Mouse (Mus musculus) neural tube, embryonic 11.5 days (tissue): Measurements from ENCODE around the gene Gata3. TPM values are rescaled to one million over a fixed set of nuclear protein-coding genes. Genes with fewer than 3 reads are reported as not detected.

Source experiments
- ATAC-seq: fragments of 200-750 bp; cut with Nextera tagmentation; 2 replicates; pipeline ENCODE4 v1.8.0; 2017; ENCODE audit warnings: moderate number of reproducible peaks, mild to moderate bottlenecking, moderate TSS enrichment, moderate library complexity; ENCODE audit not compliant: insufficient read depth, low FRiP score, low TSS enrichment
- DNase-seq: peaks from one replicate; pipeline ENCODE4 v3.0.0-alpha.2; 2015; ENCODE audit warnings: low spot score
- H3K27ac ChIP-seq: fragments of 300-500 bp; sonication (generic); 2 replicates; pipeline ENCODE4 v1.5.1; 2014; ENCODE audit warnings: low read depth, mild to moderate bottlenecking, low read length
- H3K27me3 ChIP-seq: fragments of 300-500 bp; sonication (generic); 2 replicates; pipeline ENCODE4 v1.6.1; 2014; ENCODE audit warnings: mild to moderate bottlenecking, low read length, mixed read lengths; ENCODE audit not compliant: control insufficient read depth, insufficient read depth
- H3K36me3 ChIP-seq: fragments of 300-500 bp; sonication (generic); 2 replicates; pipeline ENCODE4 v1.6.1; 2014; ENCODE audit warnings: mild to moderate bottlenecking, low read length, moderate library complexity, mixed read lengths; ENCODE audit not compliant: control insufficient read depth, insufficient read depth
- H3K4me1 ChIP-seq: fragments of 300-500 bp; sonication (generic); 2 replicates; pipeline ENCODE4 v1.6.1; 2014; ENCODE audit warnings: low read length, mixed read lengths; ENCODE audit not compliant: control insufficient read depth, insufficient read depth
- H3K4me2 ChIP-seq: fragments of 300-500 bp; sonication (generic); 2 replicates; pipeline ENCODE4 v1.6.1; 2014; ENCODE audit warnings: low read depth, mild to moderate bottlenecking, moderate library complexity
- H3K4me3 ChIP-seq: fragments of 300-500 bp; sonication (generic); 2 replicates; pipeline ENCODE4 v1.5.1; 2014; ENCODE audit warnings: low read depth, low read length
- H3K9ac ChIP-seq: fragments of 300-500 bp; sonication (generic); 2 replicates; pipeline ENCODE4 v1.6.1; 2014; ENCODE audit warnings: mild to moderate bottlenecking, low read length
- H3K9me3 ChIP-seq: fragments of 300-500 bp; sonication (generic); 2 replicates; pipeline ENCODE4 v1.6.1; 2016; ENCODE audit warnings: low read length; ENCODE audit not compliant: control insufficient read depth
- WGBS: fragments of 180-500 bp; shearing (Covaris S2); extraction: QIAGEN DNeasy Blood & Tissue Kit; methylation state at CpG from one replicate; pipeline ENCODE4 v1.1.7; 2014; 5-methylcytosine and 5-hydroxymethylcytosine counted together
- polyA plus RNA-seq: library from polyadenylated mRNA; unstranded; fragments of >200 nt; fragmentation: Nextera tagmentation; extraction: Ambion mirVana; gene quantifications from 2 replicates; pipeline ENCODE4 v1.2.1, GENCODE M21; 2014

The Gata3 gene
- polyA plus RNA-seq, 1 experiment from 2014 or later, result 8.6 TPM

DNA sequence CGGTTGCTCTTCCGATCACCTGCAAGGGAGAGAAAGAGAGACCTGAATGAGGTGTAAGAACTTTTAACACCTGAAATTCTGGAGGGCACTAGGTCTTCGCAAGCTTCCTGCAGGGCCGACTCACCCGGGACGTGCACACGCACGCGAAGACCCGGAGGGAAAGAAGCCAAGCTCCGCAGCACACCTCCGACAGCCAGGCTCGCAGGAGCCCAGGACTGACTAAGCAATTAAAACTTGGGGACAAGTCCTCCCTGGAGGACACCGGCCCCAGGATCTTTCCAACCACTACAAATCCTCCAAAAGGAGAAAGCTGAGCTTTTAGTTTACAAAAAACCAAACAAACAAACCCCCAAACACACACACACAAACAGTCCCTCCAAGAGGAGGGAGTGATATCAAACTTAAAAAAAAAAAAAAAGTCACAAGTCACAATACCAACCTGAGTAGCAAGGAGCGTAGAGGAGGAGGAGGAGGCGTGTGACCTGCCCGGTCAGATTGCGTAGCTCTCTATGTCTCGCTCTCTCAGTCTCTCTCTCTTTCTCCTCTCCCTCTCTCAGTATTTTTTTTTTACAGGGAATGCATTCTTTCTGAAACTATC lies 11.8 kb downstream of the Gata3 start:
- ATAC-seq (no peak), DNase-seq (peak; percentile 50)
- H3K9ac ChIP-seq, result no peak overlapping the region
- 1% methylated on average over 19 of the region's 19 CpGs for WGBS
- H3K4me2 ChIP-seq, result peak overlapping the region; percentile 82
- H3K4me3 ChIP-seq, result peak overlapping the region; percentile 38
- H3K36me3 ChIP-seq, result no peaks in the 10 kb centered on the region
- peaks cover 96% of the 10 kb centered on the region for H3K27me3 ChIP-seq
- no peaks in the 10 kb centered on the region for H3K9me3 ChIP-seq
- peaks cover 9% of the 10 kb centered on the region for H3K4me1 ChIP-seq
- no peak overlapping the region for H3K27ac ChIP-seq

DNA sequence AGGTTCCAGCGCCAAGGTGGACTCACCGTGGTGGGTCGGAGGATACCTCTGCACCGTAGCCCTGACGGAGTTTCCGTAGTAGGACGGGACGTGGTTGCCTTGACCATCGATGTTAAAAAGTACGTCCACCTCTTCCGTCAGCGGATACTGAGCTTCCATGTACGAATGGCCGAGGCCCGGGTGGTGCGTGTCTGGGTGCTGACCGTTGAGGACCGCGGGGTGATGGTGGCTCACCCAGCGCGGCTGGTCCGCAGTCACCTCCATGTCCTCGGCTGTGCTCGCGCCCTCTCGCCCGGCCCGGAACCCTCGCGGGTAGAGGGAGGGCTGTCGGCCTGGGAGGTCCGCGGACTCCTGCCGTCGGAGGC lies 12.5 kb downstream of the Gata3 start:
- Histone ChIP-seq H3K36me3 (no peaks in the 10 kb centered on the region), H3K4me1 (peaks cover 11% of the 10 kb centered on the region), H3K27me3 (peaks cover 91% of the 10 kb centered on the region), H3K27ac (no peak overlapping the region), H3K9ac (no peak overlapping the region), H3K4me2 (peak overlapping the region; percentile 17), H3K9me3 (no peaks in the 10 kb centered on the region), H3K4me3 (peak overlapping the region; percentile 17)
- under 1% methylated on average over 35 of the region's 35 CpGs for WGBS
- DNase-seq, result peak; percentile 58
- ATAC-seq, result no peak

DNA sequence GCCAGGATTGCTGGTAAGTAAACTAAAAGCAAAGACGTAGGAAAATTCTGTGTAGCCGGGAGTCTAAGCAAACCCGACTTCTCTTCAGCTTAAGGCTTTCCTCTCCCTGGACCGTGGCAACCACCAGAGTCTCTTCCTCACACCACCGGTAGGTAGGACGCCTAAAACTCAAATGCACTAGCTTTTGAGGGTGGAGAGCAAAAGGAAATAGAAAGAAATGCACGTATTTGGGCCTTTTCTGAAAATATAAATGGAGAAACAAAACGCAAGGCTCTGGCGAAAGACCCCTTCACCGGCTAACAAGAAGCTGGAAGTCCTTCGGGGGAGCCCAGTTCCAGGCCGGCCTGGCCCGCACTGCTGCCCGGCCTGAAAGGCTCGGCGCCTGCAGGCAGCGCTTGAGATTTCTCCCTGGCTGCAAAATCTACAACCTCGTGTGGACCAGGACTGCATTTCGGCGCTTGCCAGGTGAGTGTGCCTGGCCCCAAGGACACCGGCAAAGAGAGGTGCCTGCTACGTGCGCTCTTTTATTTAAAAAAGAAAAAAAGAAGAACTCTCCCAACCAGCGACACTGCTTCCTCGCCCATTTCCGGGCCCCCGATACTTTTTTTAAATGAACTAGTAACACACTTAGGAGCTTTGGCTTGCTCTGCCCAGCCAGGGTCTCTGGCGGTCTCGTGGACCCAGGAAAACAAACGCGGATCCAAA lies 13.1 kb downstream of the Gata3 start:
- ATAC-seq, result no peak
- Histone ChIP-seq H3K36me3 (no peaks in the 10 kb centered on the region), H3K27me3 (peaks cover 90% of the 10 kb centered on the region), H3K4me1 (peaks cover 11% of the 10 kb centered on the region), H3K9me3 (no peaks in the 10 kb centered on the region), H3K9ac (no peak overlapping the region), H3K4me2 (no peak overlapping the region; the same call in 1 of the 2 replicates), H3K27ac (no peak overlapping the region), H3K4me3 (peak overlapping the region; percentile 17)
- WGBS, result 0% methylated on average over 31 of the region's 31 CpGs
- peak; percentile 50 for DNase-seq

DNA sequence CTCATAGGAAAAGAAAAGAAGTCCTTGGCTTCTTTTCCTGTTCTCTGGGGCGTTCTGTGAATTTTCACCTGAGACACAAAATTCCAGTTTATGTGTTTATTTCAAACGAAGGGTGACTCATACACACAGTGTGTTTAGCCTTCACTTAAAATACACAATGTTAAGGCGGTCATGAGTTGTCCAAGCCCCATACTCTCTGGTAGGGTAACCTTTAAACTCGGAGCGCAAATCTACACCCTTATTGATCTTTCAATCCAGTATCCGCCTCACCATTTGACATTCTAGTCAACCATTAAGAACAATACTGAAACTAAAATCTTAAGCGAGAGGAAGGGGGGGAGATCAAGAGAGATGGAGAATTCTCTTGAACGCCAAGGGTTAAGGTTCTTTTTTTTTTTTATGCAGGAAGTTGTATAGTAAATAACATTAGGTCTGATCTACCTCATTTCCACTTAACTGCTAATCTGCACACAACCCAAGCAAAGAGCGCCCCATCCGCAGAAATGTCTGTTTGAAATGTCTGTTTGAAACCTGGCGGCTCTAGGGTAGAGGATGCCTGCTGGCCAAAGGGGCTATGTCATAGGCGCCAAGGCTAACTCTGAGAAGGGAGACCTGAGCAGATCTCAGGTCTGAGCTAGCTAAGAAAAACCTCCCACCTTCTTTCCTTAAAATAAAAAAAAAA lies 14.0 kb downstream of the Gata3 start:
- ATAC-seq (no peak), DNase-seq (no peak)
- H3K4me2 ChIP-seq, result no peak overlapping the region
- H3K4me3 ChIP-seq, result no peak overlapping the region
- H3K9ac ChIP-seq, result no peak overlapping the region
- H3K27ac ChIP-seq, result no peak overlapping the region
- peaks cover 88% of the 10 kb centered on the region for H3K27me3 ChIP-seq
- H3K36me3 ChIP-seq, result no peaks in the 10 kb centered on the region
- H3K4me1 ChIP-seq, result peaks cover 9% of the 10 kb centered on the region
- WGBS, result 4% methylated on average over 12 of the region's 12 CpGs
- no peaks in the 10 kb centered on the region for H3K9me3 ChIP-seq

DNA sequence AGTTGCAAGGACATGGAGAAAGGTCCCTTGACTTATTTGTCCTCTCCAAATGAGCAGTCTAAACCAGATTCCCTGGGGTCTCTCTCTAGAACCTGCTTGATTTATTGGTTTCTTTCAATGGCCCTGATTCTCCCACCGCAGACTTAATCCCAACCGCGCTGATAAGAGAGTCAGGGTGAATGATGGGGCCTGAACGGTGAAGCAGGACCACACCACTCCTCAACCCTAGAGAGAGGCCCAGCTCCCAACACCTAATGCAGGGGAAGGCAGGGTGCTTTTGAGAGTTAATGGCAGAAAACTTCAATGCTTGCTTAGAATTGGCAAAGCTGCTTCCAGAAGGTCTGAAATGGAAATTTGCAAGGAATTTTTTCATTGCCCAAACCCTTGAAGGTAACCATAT lies 14.6 kb downstream of the Gata3 start:
- Histone ChIP-seq H3K4me2 (no peak overlapping the region; the same call in 1 of the 2 replicates), H3K9ac (no peak overlapping the region), H3K4me1 (peaks cover 8% of the 10 kb centered on the region; the same call in 1 of the 2 replicates), H3K27me3 (peaks cover 83% of the 10 kb centered on the region), H3K27ac (no peak overlapping the region), H3K9me3 (no peaks in the 10 kb centered on the region), H3K4me3 (0 out of 2 replicates have a peak overlapping the region, but pooled peaks have one; percentile 1), H3K36me3 (no peaks in the 10 kb centered on the region)
- DNase-seq, result no peak
- under 1% methylated on average over 4 of the region's 4 CpGs for WGBS
- ATAC-seq, result no peak

DNA sequence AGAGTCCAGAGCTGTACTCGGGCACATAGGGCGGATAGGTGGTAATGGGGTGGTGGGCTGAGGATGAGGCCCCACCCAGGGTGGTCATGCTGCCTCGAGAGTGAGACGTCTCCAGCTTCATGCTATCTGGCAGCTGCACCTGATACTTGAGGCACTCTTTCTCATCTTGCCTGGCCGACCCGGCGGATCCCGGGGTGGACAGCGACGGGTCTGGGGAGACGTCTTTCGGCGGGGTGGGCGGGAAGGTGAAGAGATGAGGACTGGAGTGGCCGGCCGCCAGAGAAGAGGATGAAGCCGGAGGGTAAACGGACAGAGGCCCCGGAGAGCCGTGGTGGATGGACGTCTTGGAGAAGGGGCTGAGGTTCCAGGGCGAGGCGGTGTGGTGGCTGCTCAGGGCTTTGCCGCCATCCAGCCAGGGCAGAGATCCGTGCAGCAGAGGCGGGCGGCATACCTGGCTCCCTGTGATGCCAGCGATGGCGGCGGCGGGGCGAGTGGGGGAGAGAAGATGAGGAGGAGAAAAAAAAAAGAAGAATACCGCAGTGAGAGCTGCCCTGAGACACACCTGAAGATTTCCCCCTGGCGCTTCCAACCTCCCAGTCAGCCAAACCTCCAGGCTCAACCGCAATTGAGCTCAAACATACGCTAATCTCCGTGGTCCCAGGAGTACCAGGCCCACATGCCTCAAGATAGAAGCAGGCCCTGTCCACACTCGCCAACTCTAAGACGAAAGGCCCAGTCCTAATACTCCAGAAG lies 15.2 kb downstream of the Gata3 start:
- Histone ChIP-seq H3K27ac (no peak overlapping the region), H3K4me2 (no peak overlapping the region; the same call in 1 of the 2 replicates), H3K9me3 (no peaks in the 10 kb centered on the region), H3K4me1 (peaks cover 8% of the 10 kb centered on the region; the same call in 1 of the 2 replicates), H3K4me3 (0 out of 2 replicates have a peak overlapping the region, but pooled peaks have one; percentile 1), H3K9ac (no peak overlapping the region), H3K27me3 (peaks cover 77% of the 10 kb centered on the region), H3K36me3 (no peaks in the 10 kb centered on the region)
- peak; percentile 35 for DNase-seq
- 2% methylated on average over 39 of the region's 39 CpGs for WGBS
- ATAC-seq, result no peak

DNA sequence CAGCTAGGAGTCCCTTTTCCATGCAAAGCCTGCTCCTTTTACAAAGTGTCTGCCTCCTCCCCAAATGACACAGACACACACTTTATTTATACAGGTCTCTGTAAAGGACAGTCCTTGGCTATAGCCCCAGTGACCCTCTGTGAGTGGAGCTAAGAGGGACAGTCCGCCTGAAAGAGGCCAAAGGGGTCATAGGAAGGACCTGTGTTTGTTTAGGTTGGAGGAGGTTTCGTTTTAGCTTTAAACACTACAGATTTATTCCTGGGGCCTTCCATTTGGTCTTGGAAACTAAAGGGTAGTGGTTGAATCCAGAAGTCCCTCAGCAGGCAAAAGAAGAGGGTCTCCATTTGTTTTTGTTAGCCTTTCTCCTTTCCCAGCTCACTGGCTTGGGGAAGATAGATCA lies 16.1 kb downstream of the Gata3 start:
- Histone ChIP-seq H3K9ac (no peak overlapping the region), H3K9me3 (no peaks in the 10 kb centered on the region), H3K27ac (no peak overlapping the region), H3K27me3 (peaks cover 72% of the 10 kb centered on the region), H3K4me1 (peaks cover 8% of the 10 kb centered on the region; the same call in 1 of the 2 replicates), H3K4me2 (no peak overlapping the region), H3K36me3 (no peaks in the 10 kb centered on the region), H3K4me3 (no peak overlapping the region)
- ATAC-seq, result no peak
- WGBS, result 11% methylated on average over 2 of the region's 2 CpGs
- DNase-seq, result no peak

DNA sequence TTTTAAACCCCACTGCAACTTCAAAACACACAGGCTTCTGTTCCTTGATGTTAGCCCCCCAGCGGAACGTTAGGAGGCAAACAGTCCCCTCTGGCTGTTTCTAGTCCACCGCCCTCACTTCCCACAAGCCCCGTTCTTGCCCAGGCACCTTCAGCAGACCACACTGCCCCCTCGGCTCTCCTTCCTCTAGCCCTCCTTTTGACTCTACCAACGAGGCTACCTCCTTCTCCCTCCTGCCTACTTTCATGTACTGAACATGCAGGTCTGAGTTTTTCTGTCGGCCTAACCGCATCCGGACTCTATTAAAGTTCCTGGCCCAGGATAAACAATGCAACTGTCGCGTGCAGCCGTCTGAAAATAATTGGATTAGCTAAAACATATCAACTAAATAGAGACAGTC lies 17.2 kb downstream of the Gata3 start:
- Histone ChIP-seq H3K27me3 (peaks cover 62% of the 10 kb centered on the region), H3K4me3 (no peak overlapping the region), H3K9me3 (no peaks in the 10 kb centered on the region), H3K9ac (no peak overlapping the region), H3K36me3 (no peaks in the 10 kb centered on the region), H3K27ac (no peak overlapping the region), H3K4me1 (peaks cover 4% of the 10 kb centered on the region; the same call in 1 of the 2 replicates), H3K4me2 (peak overlapping the region; percentile 2; the same call in 1 of the 2 replicates)
- 4% methylated on average over 12 of the region's 12 CpGs for WGBS
- no peak for DNase-seq
- no peak for ATAC-seq
